ENCODE assay signal across 13 mouse cellular contexts in the genomic region with DNA sequence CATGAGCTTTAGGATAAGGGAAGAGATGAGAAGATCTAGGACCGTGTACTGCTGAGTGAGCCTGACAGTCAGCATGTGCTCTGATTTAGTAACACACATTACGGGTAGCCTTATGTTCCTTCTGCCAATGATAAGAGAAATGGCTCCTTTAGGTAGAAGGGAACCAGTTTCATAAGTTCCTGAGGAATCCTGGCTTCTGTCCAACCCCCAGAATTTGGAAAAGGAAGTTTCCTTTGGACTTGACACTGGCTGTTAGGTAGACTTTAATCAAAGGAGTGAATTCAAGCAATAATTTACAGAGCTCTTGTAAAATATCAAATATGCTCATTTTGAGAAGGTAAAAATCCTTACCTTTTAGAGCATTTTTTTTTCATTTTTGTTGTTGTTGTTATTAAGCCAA.
"Had no signal": no experiment of that assay in that cellular context is flagged by ENCODE, and none has a peak within 500 bp of the region (broad histone marks: within the 10 kb centered on the region; RNA-seq: fewer than 3 reads in every experiment).

No protein-coding gene starts in this region.

- ATAC-seq: intestine, embryonic 16.5 days; liver, postnatal 0 days had no signal

- H3K9ac ChIP-seq: limb, embryonic 12.5 days; limb, embryonic 15.5 days; liver, embryonic 14.5 days; liver, postnatal 0 days had no signal

- H3K9me3 ChIP-seq: limb, embryonic 12.5 days; limb, embryonic 15.5 days had no signal

- H3K4me3 ChIP-seq: limb, embryonic 12.5 days; limb, embryonic 15.5 days had no signal

- H3K27me3 ChIP-seq: limb, embryonic 12.5 days; limb, embryonic 15.5 days had no signal

- H3K27ac ChIP-seq: limb, embryonic 12.5 days; limb, embryonic 15.5 days; liver, embryonic 14.5 days had no signal

- DNase-seq: left cerebral cortex, postnatal 4 days; liver, postnatal 0 days; lung, postnatal 14 days; lung, postnatal 4 days; midbrain, embryonic 14.5 days; thymus, adult 18-20 months; thymus, postnatal 36 days had no signal

- H3K36me3 ChIP-seq: limb, embryonic 12.5 days; limb, embryonic 15.5 days had no signal

- H3K4me2 ChIP-seq: limb, embryonic 12.5 days; limb, embryonic 15.5 days; liver, embryonic 11.5 days; midbrain, embryonic 11.5 days had no signal
